Mouse (Mus musculus) lung, postnatal 0 days (tissue): ENCODE results near the gene Mmel1.

Experiments
- CTCF ChIP-seq: IDR thresholded peaks from 2 replicates; pipeline ENCODE4 v1.5.1; 2016; ENCODE audit warnings: antibody characterized with exemption, mild to moderate bottlenecking
- EP300 ChIP-seq: IDR thresholded peaks from 2 replicates; pipeline ENCODE4 v1.6.1; 2016; ENCODE audit warnings: antibody characterized with exemption, mild to moderate bottlenecking, control low read depth

DNA sequence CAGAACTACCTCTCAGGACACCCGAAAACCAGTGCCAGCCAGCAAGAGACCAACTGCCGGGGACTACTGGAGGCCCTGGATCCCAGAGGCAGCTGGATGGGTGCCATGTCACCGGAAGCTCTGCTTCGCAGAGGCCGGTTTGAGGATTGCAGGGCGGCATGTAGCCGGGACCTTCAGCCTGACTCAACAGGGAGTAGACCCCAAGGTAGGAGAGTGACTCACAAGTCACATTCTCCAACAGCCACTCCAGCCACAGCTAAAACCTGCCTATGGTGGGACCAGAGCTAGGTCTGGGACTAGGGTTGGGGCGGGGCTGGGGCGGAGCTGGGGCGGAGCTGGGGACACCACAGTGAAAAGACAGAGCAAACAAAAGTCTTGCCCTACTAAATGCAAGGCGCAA lies 30.0 kb upstream of the Mmel1 start:
- TF ChIP-seq CTCF (no peak), EP300 (no peak)
